Mouse (Mus musculus): ENCODE measurements around the gene Zfp697.
"Not testable (repeated sequence)": the region's sequence is repeated elsewhere in the genome, so short reads cannot be mapped to it uniquely, and the experiment has no call there.

GRCm38 (mm10) chr3:98443924-98444323, 61.7 kb downstream of the Zfp697 start:
- not testable (repeated sequence) for TF ChIP-seq CTCF (IDR thresholded peaks at IDR 0.05; ENCODE audit: low read depth, low read length); POLR2A (IDR thresholded peaks at IDR 0.05; ENCODE audit: borderline replicate concordance, low read depth, low read length)
